Mouse (Mus musculus) G1E (cell line): ENCODE data around the gene Fcgr1. TPM values are rescaled to one million over a fixed set of nuclear protein-coding genes. Genes with fewer than 3 reads are reported as not detected.
A peak's percentile ranks its signal among the peaks of the same experiment; 100 is the strongest.
"Not testable (repeated sequence)": the region's sequence is repeated elsewhere in the genome, so short reads cannot be mapped to it uniquely, and the experiment has no call there.

Experiments used
- ATAC-seq: 2 replicates; pipeline ENCODE4 v1.8.0; 2016; ENCODE audit warnings: mild to moderate bottlenecking; ENCODE audit not compliant: insufficient number of reproducible peaks, poor library complexity, low FRiP score, severe bottlenecking; ENCODE audit errors: extremely low read depth
- DNase-seq: peaks from one replicate; pipeline ENCODE4 v3.0.0; 2012; ENCODE audit warnings: low spot score
- H3K27me3 ChIP-seq: 2 replicates; pipeline ENCODE4 v1.6.1; 2012; ENCODE audit warnings: mild to moderate bottlenecking, low read length, inconsistent platforms; ENCODE audit not compliant: insufficient read depth
- H3K36me3 ChIP-seq: replicated peaks from 2 replicates; pipeline ENCODE3; 2012; ENCODE audit warnings: mild to moderate bottlenecking, inconsistent platforms
- H3K4me1 ChIP-seq: 2 replicates; pipeline ENCODE4 v1.6.1; 2012; ENCODE audit warnings: low read depth, low read length, inconsistent platforms, mixed read lengths; ENCODE audit not compliant: insufficient read depth
- H3K4me3 ChIP-seq: 2 replicates; pipeline ENCODE4 v1.5.1; 2012; ENCODE audit warnings: low read depth, mild to moderate bottlenecking, inconsistent platforms, low read length, moderate library complexity, mixed read lengths
- H3K9me3 ChIP-seq: replicated peaks from 2 replicates; pipeline ENCODE4 v1.6.1; 2012; ENCODE audit warnings: inconsistent platforms
- CTCF ChIP-seq: IDR thresholded peaks from 2 replicates; pipeline ENCODE4 v1.5.1; 2012; ENCODE audit warnings: low read depth, low read length, inconsistent platforms, mixed read lengths
- GATA1 ChIP-seq: IDR thresholded peaks from 2 replicates; pipeline ENCODE4 v1.6.1; 2012; ENCODE audit warnings: borderline replicate concordance, low read length, inconsistent platforms, mixed read lengths
- GATA2 ChIP-seq: IDR thresholded peaks from 2 replicates; pipeline ENCODE4 v1.6.1; 2012; ENCODE audit warnings: low read depth, low read length, inconsistent platforms, borderline replicate concordance
- POLR2AphosphoS5 ChIP-seq: IDR thresholded peaks from 2 replicates; pipeline ENCODE4 v1.6.1; 2012; ENCODE audit warnings: low read depth, low read length, inconsistent platforms; ENCODE audit not compliant: insufficient replicate concordance
- TAL1 ChIP-seq: conservative IDR thresholded peaks from 2 replicates; pipeline ENCODE4 v1.6.1; 2012; ENCODE audit warnings: low read depth, low read length, inconsistent platforms, mixed read lengths
- polyA plus RNA-seq: library from polyadenylated mRNA; stranded (reverse); fragments of >175 nt; gene quantifications from 2 replicates; pipeline ENCODE4 v1.2.3, GENCODE M21; 2012
- total RNA-seq, 2 experiments: library from RNA; stranded (forward) in 1 of 2; stranded (reverse) in 1 of 2; fragments of 200-1000 nt in 1 of 2; fragments of >200 nt in 1 of 2; fragmentation: Nextera tagmentation in 1 of 2; gene quantifications; 2 replicates each; pipeline ENCODE4 v1.2.3; 2014 to 2017

The Fcgr1 gene
- total and polyA plus RNA-seq, 3 experiments = 0.16 to 0.53 TPM; not detected in 1

- Histone ChIP-seq H3K9me3 (no peaks in the 10 kb centered on the region), H3K36me3 (no peaks in the 10 kb centered on the region), H3K27me3 (no peaks in the 10 kb centered on the region), H3K4me3 (no peak overlapping the region; the same call in 1 of the 2 replicates), H3K4me1 (peaks cover 31% of the 10 kb centered on the region)
- no peak for ATAC-seq
- DNase-seq = no peak
- no peak for TF ChIP-seq CTCF
- no peak for TF ChIP-seq GATA1
- TF ChIP-seq POLR2AphosphoS5 = no peak
- TF ChIP-seq TAL1 = no peak
- no peak for TF ChIP-seq GATA2
Measured at GRCm38 (mm10) chr3:96243921-96244572, 49.7 kb downstream of the Fcgr1 start.

- Histone ChIP-seq H3K36me3 (no peaks in the 10 kb centered on the region), H3K4me1 (peaks cover 38% of the 10 kb centered on the region), H3K9me3 (no peaks in the 10 kb centered on the region), H3K4me3 (no peak overlapping the region), H3K27me3 (no peaks in the 10 kb centered on the region)
- no peak for TF ChIP-seq GATA2
- no peak for ATAC-seq
- no peak for DNase-seq
Measured at GRCm38 (mm10) chr3:96240799-96241197, 53.0 kb downstream of the Fcgr1 start.

- H3K9me3 ChIP-seq, DNase-seq, H3K36me3 ChIP-seq, H3K27me3 ChIP-seq: not testable (repeated sequence)
- H3K4me1 ChIP-seq = peaks cover 38% of the 10 kb centered on the region
- peak within 1 kb of the TSS; percentile 67 for H3K4me3 ChIP-seq
- ATAC-seq = peak; percentile 74
Measured at GRCm38 (mm10) chr3:96239949-96240798, 53.6 kb downstream of the Fcgr1 start, which contains the start of gene Hist2h2aa2. TSS of gene Hist2h2aa2 (minus strand) at chr3:96240276.

- not testable (repeated sequence) for H3K9me3 ChIP-seq, H3K27me3 ChIP-seq, DNase-seq, H3K36me3 ChIP-seq
- peak within 1 kb of the TSS; percentile 67 for H3K4me3 ChIP-seq
- TF ChIP-seq POLR2AphosphoS5 = peak; percentile 81; the same call in 1 of the 2 replicates
- peaks cover 29% of the 10 kb centered on the region for H3K4me1 ChIP-seq
- ATAC-seq = peak; percentile 77
Measured at GRCm38 (mm10) chr3:96238954-96239793, 54.6 kb downstream of the Fcgr1 start, which contains the start of gene Hist2h3c2. TSS of gene Hist2h3c2 (minus strand) at chr3:96239127.

- Histone ChIP-seq H3K4me3 (peak overlapping the region; percentile 67), H3K9me3 (no peaks in the 10 kb centered on the region), H3K4me1 (peaks cover 23% of the 10 kb centered on the region), H3K36me3 (no peaks in the 10 kb centered on the region), H3K27me3 (no peaks in the 10 kb centered on the region)
- ATAC-seq = no peak
- no peak for DNase-seq
- TF ChIP-seq GATA1 = no peak
- no peak for TF ChIP-seq TAL1
- TF ChIP-seq POLR2AphosphoS5 = peak; percentile 85; the same call in 1 of the 2 replicates
- no peak for TF ChIP-seq CTCF
- TF ChIP-seq GATA2 = no peak
Measured at GRCm38 (mm10) chr3:96237904-96238511, 55.8 kb downstream of the Fcgr1 start.

- Histone ChIP-seq H3K9me3 (no peaks in the 10 kb centered on the region), H3K36me3 (no peaks in the 10 kb centered on the region), H3K27me3 (no peaks in the 10 kb centered on the region), H3K4me3 (peak overlapping the region; percentile 67), H3K4me1 (peaks cover 22% of the 10 kb centered on the region)
- DNase-seq (no peak), ATAC-seq (no peak)
- TF ChIP-seq POLR2AphosphoS5 (peak; percentile 70; the same call in 1 of the 2 replicates), TAL1 (no peak)
Measured at GRCm38 (mm10) chr3:96237335-96237903, 56.4 kb downstream of the Fcgr1 start.
